Mouse (Mus musculus): Measurements from ENCODE around the gene 1810062G17Rik. TPM values are rescaled to one million over a fixed set of nuclear protein-coding genes. Genes with fewer than 3 reads are reported as not detected.

1810062G17Rik gene
- polyA plus RNA-seq, 1 experiment = 3.4 TPM

- no peak for DNase-seq (ENCODE audit: low spot score)
These were observed 771 bp downstream of the 1810062G17Rik start for GRCm38 (mm10) chr3:36476261-36477155.

GRCm38 (mm10) chr3:36478776-36479175 is 3.0 kb downstream of the 1810062G17Rik start:
- no peak for DNase-seq (ENCODE audit: low spot score)

DNA sequence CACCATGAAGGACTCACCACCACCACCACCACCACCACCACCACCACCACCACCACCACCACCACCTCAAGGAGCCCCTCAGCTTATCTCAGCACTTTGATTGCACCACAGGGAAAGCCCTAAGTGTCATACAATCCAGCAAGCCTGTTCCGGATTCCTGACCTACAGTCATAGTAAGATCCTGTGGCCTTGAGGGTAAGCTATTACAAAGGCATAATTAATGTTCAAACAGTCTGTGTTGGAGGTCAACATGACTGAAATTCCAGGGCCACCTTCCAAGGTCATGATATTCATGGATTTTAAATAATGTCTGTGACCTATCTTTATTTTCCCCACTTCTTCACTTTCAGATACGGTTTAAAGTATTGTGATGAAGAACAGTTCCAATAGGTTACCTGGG is 4.7 kb downstream of the 1810062G17Rik start:
- DNase-seq (ENCODE audit: low spot score) = no peak

GRCm38 (mm10) chr3:36481776-36482193 is 6.0 kb downstream of the 1810062G17Rik start:
- DNase-seq (ENCODE audit: low spot score) = no peak

- no peak for DNase-seq (ENCODE audit: low spot score)
These were observed 7.2 kb downstream of the 1810062G17Rik start for GRCm38 (mm10) chr3:36482940-36483339.

DNA sequence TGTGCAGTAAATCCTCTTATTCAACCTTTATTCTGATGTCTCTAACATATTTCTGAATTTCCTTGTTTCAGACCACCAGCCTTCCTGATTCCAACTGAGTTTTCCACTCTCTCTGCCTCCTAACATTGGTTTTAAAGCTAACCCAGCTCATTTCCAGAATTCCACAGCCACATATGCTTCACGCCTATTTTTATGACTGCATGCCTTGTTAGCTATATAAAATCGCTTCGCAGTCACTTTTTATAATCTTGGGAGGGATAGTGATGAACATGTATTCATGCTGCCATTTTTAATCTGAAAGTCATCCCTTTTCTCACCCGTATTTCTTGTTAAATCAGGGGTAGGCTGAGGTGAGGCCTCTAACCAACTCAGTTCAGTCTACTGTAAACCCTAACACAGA is 8.6 kb downstream of the 1810062G17Rik start:
- DNase-seq (ENCODE audit: low spot score) = no peak

GRCm38 (mm10) chr3:36486176-36486575 is 10.4 kb downstream of the 1810062G17Rik start:
- no peak for DNase-seq (ENCODE audit: low spot score)

- no peak for DNase-seq (ENCODE audit: low spot score)
These were observed 11.1 kb downstream of the 1810062G17Rik start for GRCm38 (mm10) chr3:36486881-36487280.

DNA sequence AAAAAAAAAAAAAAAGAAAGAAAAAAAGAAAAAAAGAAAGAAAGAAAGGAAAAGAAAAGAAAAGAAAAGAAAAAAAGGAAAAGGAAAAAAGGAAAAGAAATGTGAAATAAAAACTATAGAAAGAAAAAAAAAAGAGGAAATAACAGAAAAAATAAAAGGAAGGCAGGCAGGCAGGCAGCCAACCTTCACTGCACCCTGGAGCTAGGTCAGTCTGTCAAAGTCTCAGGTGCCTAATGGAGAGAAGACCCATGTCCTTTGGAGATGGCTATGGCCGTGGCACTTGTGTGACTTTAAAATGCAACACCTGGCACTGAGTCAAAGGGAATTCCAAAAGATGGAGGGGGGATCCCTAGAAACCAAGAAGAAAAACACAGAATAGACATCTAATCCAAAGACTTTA is 12.6 kb downstream of the 1810062G17Rik start:
- DNase-seq (ENCODE audit: low spot score) = no peak

- DNase-seq (ENCODE audit: low spot score) = no peak
These were observed 13.3 kb downstream of the 1810062G17Rik start for GRCm38 (mm10) chr3:36488899-36489589.

DNA sequence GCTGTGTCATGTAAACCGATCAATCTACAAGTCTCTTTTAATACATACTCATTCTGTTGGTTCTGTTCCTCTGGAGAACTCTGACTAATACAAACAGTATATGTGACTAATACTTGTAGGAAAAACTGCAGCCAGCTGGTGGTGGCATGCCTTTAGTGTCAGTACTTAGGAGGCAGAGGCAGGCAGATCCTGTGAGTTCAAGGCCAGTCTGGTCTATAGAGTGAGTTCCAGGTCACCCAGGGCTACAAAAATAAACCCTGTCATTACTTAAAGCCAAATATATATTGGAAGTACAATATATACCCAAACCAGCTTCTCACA is 13.8 kb downstream of the 1810062G17Rik start:
- no peak for DNase-seq (ENCODE audit: low spot score)

GRCm38 (mm10) chr3:36491535-36491934 is 15.8 kb downstream of the 1810062G17Rik start:
- DNase-seq (ENCODE audit: low spot score) = no peak

DNA sequence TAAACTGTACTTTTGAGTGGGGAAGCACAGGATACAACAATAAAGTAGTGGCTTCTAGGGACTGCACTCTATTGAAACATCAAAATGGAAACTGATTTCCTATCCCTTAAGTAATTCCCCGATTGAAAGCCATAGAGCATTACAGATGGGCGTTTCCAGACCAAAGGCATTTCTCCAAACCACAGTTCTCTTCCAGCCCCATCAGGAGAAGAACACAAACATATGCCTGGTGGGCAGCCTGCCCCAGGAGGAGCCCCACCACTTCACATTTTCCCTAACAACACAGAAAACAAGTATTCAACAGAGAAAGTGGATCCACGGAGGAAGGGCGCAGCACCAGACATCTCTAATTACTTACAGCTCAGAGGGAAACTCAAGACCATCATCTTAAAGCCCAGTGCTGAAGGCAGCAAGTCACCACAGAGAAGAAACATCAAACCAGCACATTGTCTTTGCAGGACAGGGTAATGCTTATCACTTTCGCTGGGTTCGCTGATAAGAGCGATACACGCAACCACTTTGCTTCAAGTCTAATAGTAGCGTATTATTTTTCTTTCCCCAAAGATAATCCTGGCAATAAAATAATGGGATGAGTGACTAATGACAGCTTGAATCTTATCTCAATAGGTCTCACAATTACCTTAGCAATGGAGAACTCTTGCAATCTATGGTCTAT is 17.1 kb downstream of the 1810062G17Rik start:
- no peak for DNase-seq (ENCODE audit: low spot score)

DNA sequence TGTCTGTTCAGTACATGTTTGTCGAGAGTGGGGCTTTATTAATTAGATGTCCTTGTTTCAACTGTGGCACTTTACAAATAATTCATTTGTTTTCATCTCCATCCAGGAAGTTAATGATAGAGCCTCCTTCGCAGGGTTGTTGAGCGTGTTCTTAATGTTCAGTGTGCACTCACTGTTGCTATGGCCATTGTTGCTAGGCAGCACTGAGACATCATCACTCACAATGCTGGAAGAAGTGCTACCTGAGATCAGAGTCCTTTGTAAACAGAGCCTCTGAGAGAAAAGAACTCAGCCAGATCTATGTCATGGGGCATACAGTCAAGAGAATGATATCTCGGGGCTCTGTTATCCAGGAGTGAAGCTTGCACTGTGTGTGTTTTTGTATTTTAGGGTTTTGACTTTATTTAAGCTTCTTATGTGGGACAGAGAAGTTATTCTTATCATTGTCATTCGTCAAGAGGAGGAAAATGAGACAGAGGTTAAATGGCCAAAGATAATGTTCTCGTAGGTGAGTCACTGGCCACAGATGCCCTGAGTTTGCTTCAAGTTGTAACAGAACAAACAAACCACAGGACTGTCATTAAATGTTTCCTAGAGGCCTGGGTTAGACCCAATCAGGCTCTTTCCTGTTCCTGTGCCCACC is 18.0 kb downstream of the 1810062G17Rik start:
- no peak for DNase-seq (ENCODE audit: low spot score)

- no peak for DNase-seq (ENCODE audit: low spot score)
These were observed 18.9 kb downstream of the 1810062G17Rik start for GRCm38 (mm10) chr3:36494613-36495012.

DNA sequence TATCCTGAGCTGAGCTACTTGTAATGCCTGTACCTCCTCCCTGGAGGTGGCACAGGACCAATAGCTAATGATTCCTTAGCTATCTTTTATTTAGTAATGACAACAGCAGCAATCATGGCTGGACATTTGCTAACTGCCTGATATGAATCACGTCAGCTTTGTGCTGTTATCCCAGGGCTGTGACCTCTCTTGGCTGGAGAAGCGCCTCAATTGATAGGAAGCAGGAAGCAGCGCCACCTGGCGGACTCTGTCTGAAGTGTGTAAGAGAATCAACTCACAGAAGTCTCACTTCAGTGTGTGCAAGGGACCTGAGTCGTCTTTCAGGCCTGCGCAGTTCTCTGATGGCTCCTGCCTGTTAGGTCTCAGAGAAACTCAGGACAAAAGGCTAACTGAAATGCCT is 19.7 kb downstream of the 1810062G17Rik start:
- DNase-seq (ENCODE audit: low spot score) = peak; percentile 82

GRCm38 (mm10) chr3:36496273-36496672 is 20.5 kb downstream of the 1810062G17Rik start:
- no peak for DNase-seq (ENCODE audit: low spot score)

DNA sequence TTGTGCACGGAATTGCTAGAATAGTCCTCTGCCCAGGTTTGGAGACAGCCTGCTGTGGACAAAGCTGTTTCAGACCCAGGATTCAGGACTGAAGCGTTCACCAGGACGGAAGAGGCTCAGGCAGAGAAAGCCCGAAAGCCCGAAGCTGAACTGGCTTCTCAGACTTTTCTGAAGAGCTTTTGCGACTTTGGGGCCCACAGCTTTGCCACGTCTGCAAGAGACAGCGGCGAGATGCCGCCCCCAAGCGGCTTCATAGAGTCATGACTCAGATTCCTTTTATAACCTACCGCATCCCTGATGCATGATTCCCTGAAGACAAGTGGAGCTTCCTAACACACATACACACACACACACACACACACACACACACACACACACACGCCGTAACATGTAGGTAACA is 21.0 kb downstream of the 1810062G17Rik start:
- peak; percentile 44 for DNase-seq (ENCODE audit: low spot score)

- no peak for DNase-seq (ENCODE audit: low spot score)
These were observed 22.5 kb downstream of the 1810062G17Rik start for GRCm38 (mm10) chr3:36498224-36498623.

DNA sequence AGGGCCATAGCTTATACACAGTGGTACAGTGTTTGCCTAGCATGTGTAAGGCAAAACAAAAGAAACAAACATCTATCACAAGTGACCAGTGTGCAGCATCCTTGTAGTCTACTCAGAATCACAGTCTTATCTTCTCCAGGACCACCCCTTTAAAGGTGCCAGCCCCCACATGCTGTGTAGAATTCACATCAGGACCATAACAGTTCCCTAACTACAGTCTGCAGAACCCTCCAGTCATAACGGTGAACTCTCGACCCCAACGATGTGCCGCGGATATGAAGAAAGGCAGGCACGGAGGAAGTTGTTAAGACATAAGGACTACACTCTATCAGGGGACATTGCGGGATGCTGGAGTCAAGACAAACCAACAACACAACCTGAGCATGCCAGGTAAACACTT is 23.7 kb downstream of the 1810062G17Rik start:
- DNase-seq (ENCODE audit: low spot score) = no peak

DNA sequence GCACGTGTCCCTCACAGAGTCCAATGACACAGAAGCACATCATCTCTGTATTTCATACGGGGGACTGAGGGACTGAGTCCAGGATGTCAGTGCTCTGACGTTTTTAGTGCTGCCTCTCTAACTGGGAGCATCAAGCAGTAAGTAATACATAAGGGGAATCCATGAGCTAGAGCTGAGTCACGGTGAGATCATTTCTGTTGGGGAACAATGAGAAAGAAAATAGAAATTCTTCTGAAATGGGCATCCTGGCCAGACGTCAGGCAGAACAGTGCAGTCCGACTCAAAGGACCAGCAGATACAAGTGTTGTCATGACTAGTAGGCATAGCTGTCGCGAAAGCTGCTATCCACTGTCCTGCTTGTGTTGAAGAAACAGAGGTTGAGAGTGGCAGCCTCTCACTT is 25.2 kb downstream of the 1810062G17Rik start:
- DNase-seq (ENCODE audit: low spot score) = no peak

DNA sequence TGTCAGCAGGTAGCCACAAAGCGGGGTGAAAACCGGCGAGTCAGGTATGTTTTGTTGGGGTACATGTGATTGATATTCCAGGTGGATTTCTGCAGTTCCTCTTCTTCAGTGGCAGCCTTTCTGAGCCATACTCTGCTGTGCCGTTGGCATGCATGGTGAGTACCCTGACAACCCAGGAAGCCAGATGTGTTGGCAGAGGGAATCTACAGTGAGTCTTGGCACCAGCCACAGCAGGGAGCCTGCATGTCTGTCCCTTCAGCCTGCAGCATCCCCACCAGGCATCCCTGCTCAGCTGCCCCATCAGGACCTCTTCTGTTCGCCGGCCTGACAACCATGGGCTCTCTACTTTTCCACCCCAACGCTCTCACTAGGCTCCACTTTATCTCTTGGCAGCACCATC is 25.8 kb downstream of the 1810062G17Rik start:
- no peak for DNase-seq (ENCODE audit: low spot score)
